ENCODE assay signal across 12 mouse cellular contexts in the genomic region with DNA sequence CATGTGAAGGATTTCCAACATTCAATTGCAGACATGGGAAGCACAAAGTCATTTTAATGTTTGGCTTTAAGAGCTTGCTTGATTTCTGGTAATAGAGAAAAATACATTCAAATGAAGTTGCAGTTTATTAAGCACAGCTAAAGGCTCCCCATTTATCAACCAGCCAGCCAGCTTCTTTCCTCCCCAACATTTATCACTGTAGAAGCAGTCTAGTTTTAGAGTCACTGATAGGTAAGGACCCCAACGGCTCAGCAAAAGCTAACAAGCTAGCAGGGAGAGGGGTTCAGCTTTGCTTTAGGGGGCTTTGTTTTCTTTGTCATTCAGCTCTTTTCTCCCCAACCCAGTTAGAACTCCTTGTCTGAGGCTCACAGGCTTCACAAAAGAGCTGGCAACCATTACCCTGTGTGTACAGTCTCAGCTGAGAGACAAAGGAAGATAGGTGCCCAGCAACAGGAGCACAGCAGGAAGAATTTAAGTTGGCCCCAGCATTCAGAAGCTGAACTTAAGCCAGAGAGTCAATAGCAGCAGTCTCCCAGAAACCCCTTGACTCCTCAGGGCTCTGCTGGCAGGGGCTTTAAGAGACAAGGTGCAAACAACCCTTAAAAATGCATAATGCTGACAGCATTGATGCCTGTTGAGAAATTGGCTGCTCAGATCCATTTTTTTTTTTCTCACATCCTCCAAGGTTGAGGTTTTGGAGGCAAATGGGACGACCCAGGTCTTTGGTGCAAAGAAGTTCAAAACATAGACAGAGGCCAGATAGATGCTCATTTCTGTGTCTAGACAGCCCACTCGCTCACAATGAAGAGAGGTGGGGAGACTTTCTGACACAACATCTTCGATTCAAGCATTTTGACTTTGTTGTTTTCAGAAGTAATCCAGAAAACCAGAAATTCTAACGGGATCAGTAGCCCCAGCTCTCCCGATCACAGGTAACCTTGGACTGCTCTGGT.
DNase-seq lines count a peak whose midpoint lies in the region; ATAC-seq and TF ChIP-seq lines count a peak whose summit lies in the region.
"Had no signal": no experiment of that assay in that cellular context is flagged by ENCODE, and none has a peak within 500 bp of the region (broad histone marks: within the 10 kb centered on the region; RNA-seq: fewer than 3 reads in every experiment).

No protein-coding gene starts in this region.

- no peak overlapping the region for H3K27ac ChIP-seq in left cerebral cortex, adult 2 months
- H3K27ac ChIP-seq in forebrain, embryonic 10.5 days: peak overlapping the region; percentile 68
- peak overlapping the region; percentile 32; the same call in 1 of the 2 replicates for H3K27ac ChIP-seq in hindbrain, postnatal 0 days
- H3K27ac ChIP-seq in neural tube, embryonic 14.5 days (ENCODE audit: low read depth, low read length): peak overlapping the region; percentile 2; the same call in 1 of the 2 replicates
- H3K27ac ChIP-seq: heart, embryonic 10.5 days; liver, embryonic 13.5 days had no signal

- peak; percentile 23 for DNase-seq in left cerebral cortex, postnatal 4 days
- DNase-seq in left cerebral cortex, adult 2 months (ENCODE audit: extremely low spot score in 1 of 2, low spot score in 2 of 2): no peak
- peak; percentile 45 for DNase-seq in forebrain, embryonic 10.5 days (ENCODE audit: extremely low spot score, low spot score)
- DNase-seq in hindbrain, postnatal 0 days (ENCODE audit: low spot score): peak; percentile 82
- DNase-seq in adrenal gland, adult (ENCODE audit: inconsistent age in 2 of 2, low spot score in 1 of 2): no peak
- no peak for DNase-seq in heart, postnatal 4 days
- DNase-seq: liver, embryonic 13.5 days; thymus, adult 18-20 months had no signal

- ATAC-seq in hindbrain, postnatal 0 days: peak; percentile 92
- peak; percentile 92 for ATAC-seq in neural tube, embryonic 14.5 days (ENCODE audit: low read depth)
- ATAC-seq: intestine, postnatal 0 days had no signal

- no peak for TF ChIP-seq CTCF in left cerebral cortex, adult 2 months (IDR thresholded peaks at IDR 0.05)
- no peak for TF ChIP-seq CTCF in hindbrain, postnatal 0 days (IDR thresholded peaks at IDR 0.05; ENCODE audit: low read depth)

- no peaks in the 10 kb centered on the region for H3K27me3 ChIP-seq in forebrain, embryonic 10.5 days (ENCODE audit: poor library complexity, severe bottlenecking)
- H3K27me3 ChIP-seq in hindbrain, postnatal 0 days (ENCODE audit: insufficient read depth, low read length): no peaks in the 10 kb centered on the region
- no peaks in the 10 kb centered on the region for H3K27me3 ChIP-seq in neural tube, embryonic 14.5 days (ENCODE audit: control insufficient read depth, insufficient read depth, low read length)
- H3K27me3 ChIP-seq: CH12.LX; liver, embryonic 13.5 days had no signal

- H3K9me3 ChIP-seq in forebrain, embryonic 10.5 days: no peaks in the 10 kb centered on the region
- no peaks in the 10 kb centered on the region for H3K9me3 ChIP-seq in hindbrain, postnatal 0 days (ENCODE audit: low read length)
- H3K9me3 ChIP-seq in neural tube, embryonic 14.5 days (ENCODE audit: control insufficient read depth, low read length): no peaks in the 10 kb centered on the region
- H3K9me3 ChIP-seq: heart, embryonic 10.5 days; liver, embryonic 13.5 days had no signal

- no peak overlapping the region for H3K4me2 ChIP-seq in hindbrain, postnatal 0 days (ENCODE audit: low read depth, low read length)
- H3K4me2 ChIP-seq in neural tube, embryonic 14.5 days (ENCODE audit: low read depth, low read length): no peak overlapping the region
- H3K4me2 ChIP-seq: liver, embryonic 13.5 days had no signal

- H3K4me1 ChIP-seq in forebrain, embryonic 10.5 days: peaks cover 66% of the 10 kb centered on the region
- no peaks in the 10 kb centered on the region for H3K4me1 ChIP-seq in hindbrain, postnatal 0 days (ENCODE audit: insufficient read depth, low read length)
- peaks cover 9% of the 10 kb centered on the region; the same call in 1 of the 2 replicates for H3K4me1 ChIP-seq in neural tube, embryonic 14.5 days (ENCODE audit: control insufficient read depth, insufficient read depth, low read length)
- H3K4me1 ChIP-seq: heart, embryonic 10.5 days had no signal

- no peaks in the 10 kb centered on the region; the same call in 1 of the 2 replicates for H3K36me3 ChIP-seq in forebrain, embryonic 10.5 days (replicated peaks)
- no peaks in the 10 kb centered on the region for H3K36me3 ChIP-seq in hindbrain, postnatal 0 days (ENCODE audit: insufficient read depth, low read length)
- H3K36me3 ChIP-seq in neural tube, embryonic 14.5 days (ENCODE audit: control insufficient read depth, insufficient read depth, low read length): no peaks in the 10 kb centered on the region
- H3K36me3 ChIP-seq: heart, embryonic 10.5 days; liver, embryonic 13.5 days had no signal

- WGBS in forebrain, embryonic 10.5 days: 35% methylated on average over 6 of the region's 6 CpGs
- 23% methylated on average over 6 of the region's 6 CpGs for WGBS in hindbrain, postnatal 0 days
- 26% methylated on average over 6 of the region's 6 CpGs for WGBS in neural tube, embryonic 14.5 days

- H3K9ac ChIP-seq in hindbrain, postnatal 0 days (replicated peaks; ENCODE audit: low read length): no peak overlapping the region
- H3K9ac ChIP-seq in neural tube, embryonic 14.5 days (replicated peaks; ENCODE audit: low read depth, low read length): no peak overlapping the region; the same call in 1 of the 2 replicates
- H3K9ac ChIP-seq: liver, embryonic 13.5 days had no signal

- H3K4me3 ChIP-seq in left cerebral cortex, adult 2 months: no peak overlapping the region
- H3K4me3 ChIP-seq in forebrain, embryonic 10.5 days: 0 out of 2 replicates have a peak overlapping the region, but pooled peaks have one; percentile 3
- no peak overlapping the region for H3K4me3 ChIP-seq in hindbrain, postnatal 0 days (ENCODE audit: low read length)
- H3K4me3 ChIP-seq in neural tube, embryonic 14.5 days (ENCODE audit: low read depth, low read length): no peak overlapping the region
- H3K4me3 ChIP-seq: heart, embryonic 10.5 days; liver, embryonic 13.5 days had no signal

- intact Hi-C loops in left cerebral cortex, postnatal 4 days (cut with DNase I): no loop called here
- intact Hi-C loops in left cerebral cortex, adult 2 months (cut with DNase I): no loop called here

Comparison
In these comparisons a context has a peak if more than half of its experiments do, and no peak if none do; other contexts are left out.
1. DNase-seq: peak in left cerebral cortex, postnatal 4 days (single experiment), forebrain, embryonic 10.5 days (single experiment) and hindbrain, postnatal 0 days (single experiment); none in left cerebral cortex, adult 2 months (0 of 2), adrenal gland, adult (0 of 2) and heart, postnatal 4 days (single experiment).